Mouse (Mus musculus) hematopoietic stem cell, adult 5-6 weeks (primary cell): ENCODE data around the gene Zfpm1. TPM values are rescaled to one million over a fixed set of nuclear protein-coding genes. Genes with fewer than 3 reads are reported as not detected.

Experiments
- ATAC-seq, 2 experiments: fragments of 125-278 bp in 1 of 2; replicated peaks in 1 of 2; 2 replicates each; pipeline ENCODE4 v1.8.0; 2016 to 2017; ENCODE audit warnings: inconsistent platforms in 2 of 2, mild to moderate bottlenecking in 2 of 2, moderate number of reproducible peaks in 2 of 2, low read depth in 1 of 2, moderate TSS enrichment in 1 of 2; ENCODE audit not compliant: low FRiP score in 2 of 2, poor library complexity in 2 of 2, severe bottlenecking in 2 of 2, insufficient read depth in 1 of 2, low TSS enrichment in 1 of 2
- total RNA-seq: library from RNA; stranded (forward); fragments of 172-1452, 232-1000 nt; gene quantifications from 2 replicates; pipeline ENCODE4 v1.2.3, GENCODE M21; 2017

The Zfpm1 gene
- total RNA-seq, 1 experiment from 2014 or later = 70.4 TPM

DNA sequence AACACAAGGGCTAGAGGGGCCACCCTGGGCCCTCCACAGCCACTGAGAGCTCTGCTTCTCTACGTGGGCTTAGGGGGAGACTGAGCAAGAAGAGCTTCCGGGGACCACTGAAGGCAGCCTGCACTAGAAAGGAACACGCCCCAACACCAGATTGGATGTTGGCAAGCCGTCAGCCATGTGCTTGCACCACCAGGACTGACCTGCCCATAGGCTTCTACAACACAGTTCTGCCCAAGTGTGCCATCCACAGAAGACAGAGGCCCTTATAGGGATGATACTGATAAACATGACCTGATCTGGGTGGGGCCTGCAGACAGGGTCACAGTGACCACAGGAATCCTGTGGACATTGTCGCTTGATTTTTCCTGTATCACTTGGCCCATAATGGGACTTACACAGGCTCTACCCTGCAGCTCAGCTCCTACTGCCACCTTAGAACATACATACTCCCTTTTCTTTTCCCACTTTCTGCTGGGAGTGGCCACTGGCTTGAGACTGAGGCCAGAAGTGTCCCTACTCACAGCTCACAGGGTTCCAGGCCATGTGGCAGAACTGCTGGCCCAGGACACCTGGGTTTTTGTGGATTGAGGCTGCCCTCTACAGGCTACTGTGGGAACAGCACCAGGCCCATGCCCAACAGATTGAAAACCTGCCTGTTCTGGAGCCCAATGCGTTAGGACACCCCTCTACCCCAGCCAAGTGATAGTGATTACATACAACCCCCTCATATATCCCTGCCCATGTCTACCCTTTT lies 51.0 kb downstream of the Zfpm1 start:
- peak; percentile 55 to 56; a peak in 3 of 4 replicates for ATAC-seq

DNA sequence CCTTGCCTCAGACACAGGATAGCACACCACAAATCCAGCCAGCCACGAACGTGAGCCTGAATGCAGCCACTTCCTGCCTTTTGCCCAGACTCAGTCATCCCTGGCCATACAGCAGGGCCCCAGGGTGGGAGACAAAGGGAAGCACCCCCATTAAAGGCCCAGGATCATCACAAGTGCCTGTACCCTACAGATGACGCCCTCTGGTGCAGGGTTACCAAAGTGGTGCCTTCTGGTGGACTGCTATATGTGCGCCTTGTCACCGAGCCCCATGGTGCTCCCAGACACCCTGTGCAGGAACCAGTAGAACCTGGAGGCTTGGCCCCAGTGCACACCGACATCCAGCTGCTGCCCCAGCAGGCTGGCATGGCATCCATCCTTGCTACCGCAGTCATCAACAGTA lies 51.6 kb downstream of the Zfpm1 start:
- no peak for ATAC-seq

DNA sequence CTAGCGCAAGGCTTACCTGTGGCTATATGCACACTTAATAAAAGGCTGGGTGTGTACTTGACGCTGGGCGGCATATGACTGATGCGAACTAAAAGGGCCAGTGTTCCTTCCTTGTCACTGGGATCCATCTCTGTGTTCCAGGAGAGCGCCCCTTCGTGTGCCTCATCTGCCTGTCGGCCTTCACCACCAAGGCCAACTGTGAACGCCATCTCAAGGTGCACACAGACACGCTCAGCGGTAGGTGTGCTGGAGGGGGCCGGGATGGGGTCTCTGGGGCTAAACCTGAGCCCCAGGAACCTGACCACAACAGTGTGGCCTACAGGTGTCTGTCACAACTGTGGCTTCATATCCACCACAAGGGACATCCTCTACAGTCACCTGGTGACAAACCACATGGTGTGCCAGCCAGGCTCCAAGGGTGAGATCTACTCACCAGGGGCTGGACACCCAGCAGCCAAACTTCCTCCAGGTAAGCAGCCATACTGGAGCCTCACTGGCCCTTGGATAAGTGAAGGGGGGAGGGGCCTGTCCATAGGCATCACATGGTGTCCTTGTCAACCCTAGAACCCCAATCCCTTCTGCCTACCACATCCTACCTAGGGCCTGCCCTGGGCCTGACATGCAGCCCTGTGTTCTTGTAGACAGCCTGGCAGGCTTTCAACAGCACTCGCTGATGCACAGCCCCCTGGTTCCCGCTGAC lies 53.0 kb downstream of the Zfpm1 start:
- ATAC-seq = no peak

DNA sequence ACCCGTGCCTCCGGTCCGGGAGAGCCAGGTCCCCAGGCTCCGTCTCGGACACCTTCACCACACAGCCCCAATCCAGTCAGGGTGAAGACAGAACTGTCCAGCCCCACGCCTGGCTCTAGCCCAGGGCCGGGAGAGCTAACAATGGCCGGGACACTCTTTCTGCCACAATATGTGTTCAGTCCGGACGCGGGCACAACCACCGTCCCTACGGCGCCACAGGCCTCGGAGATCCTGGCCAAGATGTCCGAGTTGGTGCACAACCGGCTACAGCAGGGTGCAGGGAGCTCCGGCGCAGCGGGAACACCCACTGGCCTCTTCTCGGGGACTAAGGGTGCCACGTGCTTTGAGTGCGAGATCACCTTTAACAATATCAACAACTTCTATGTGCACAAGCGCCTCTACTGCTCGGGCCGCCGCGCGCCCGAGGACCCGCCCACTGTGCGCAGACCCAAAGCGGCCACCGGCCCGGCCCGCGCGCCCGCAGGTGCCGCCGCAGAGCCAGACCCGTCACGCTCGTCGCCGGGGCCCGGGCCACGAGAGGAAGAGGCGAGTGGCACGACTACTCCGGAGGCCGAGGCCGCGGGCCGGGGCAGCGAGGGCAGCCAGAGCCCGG lies 53.8 kb downstream of the Zfpm1 start:
- no peak for ATAC-seq

DNA sequence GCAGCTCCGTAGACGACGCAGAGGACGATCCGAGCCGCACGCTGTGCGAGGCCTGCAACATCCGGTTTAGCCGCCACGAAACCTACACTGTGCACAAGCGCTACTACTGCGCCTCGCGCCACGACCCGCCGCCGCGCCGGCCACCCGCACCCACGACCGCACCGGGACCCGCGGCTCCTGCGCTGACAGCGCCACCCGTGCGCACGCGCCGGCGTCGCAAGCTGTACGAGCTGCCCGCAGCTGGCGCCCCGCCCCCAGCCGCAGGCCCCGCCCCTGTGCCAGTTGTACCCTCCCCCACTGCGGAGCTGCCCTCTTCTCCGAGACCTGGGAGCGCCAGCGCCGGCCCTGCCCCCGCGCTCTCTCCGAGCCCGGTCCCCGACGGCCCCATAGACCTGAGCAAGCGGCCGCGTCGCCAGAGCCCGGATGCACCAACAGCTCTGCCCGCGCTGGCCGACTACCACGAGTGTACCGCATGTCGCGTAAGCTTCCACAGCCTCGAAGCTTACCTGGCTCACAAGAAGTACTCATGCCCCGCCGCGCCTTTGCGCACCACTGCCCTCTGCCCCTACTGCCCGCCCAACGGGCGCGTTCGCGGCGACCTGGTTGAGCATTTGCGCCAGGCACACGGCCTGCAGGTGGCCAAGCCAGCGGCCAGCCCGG lies 54.4 kb downstream of the Zfpm1 start:
- no peak for ATAC-seq

DNA sequence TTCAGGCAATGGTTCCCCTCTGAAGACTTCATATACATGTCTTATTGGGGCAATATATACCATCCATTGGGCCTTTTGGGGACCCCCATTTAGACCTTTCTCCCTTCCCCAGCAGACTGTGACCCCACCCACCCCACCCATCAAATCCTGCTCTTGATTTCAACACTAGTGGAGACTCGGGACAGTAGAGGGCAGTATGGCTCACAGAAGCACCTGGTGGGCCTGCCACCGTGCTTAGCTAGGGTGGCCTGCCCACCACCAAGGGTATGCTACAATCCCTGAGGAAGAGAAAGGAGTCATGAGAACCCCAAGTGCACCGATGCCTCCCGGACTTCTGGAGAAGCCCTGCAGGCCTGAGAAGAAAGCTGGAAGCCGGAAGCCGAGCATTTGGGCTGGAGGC lies 56.9 kb downstream of the Zfpm1 start:
- ATAC-seq = no peak

GRCm38 (mm10) chr8:122340761-122341160 lies 58.8 kb downstream of the Zfpm1 start:
- no peak for ATAC-seq

- no peak for ATAC-seq
Measured at GRCm38 (mm10) chr8:122341790-122342189, 59.8 kb downstream of the Zfpm1 start.

DNA sequence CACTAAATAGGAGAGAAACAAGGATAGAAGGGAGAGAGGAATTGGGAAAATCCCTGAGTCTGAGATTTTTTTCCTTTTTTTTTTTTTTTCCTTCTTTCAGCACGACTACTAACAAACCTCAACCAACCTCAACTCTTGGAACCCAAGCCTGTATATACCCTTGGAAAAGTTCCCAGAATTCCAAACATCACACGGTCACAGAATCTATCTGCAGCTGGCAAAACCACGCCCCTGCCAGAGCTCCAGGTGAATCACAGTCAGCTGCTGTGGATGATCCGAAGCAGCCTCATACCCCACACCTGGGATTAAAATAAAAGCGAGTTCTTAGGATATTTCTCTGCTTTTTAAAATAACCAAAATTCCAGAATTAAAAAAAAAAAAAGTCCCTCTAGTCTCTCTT lies 60.4 kb downstream of the Zfpm1 start:
- ATAC-seq = no peak

DNA sequence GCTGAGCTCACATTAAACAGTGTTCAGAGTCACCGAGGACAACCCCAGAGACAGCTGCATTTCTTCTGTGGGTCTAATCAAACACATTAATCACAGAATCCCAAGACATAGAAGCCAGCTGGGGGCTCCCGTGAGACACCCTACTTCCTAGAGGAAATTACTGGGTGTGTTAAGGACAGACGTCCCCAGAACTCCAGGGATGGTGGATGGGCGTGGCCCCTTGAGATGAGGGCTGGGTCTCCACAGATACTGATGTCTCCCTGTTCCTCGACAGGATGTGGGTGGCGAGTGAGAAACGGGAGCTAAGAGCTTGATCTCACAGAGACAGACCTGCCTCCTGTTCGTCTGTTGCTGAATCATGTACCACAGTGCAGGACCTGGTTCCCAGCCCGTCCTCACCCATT lies 60.9 kb downstream of the Zfpm1 start:
- ATAC-seq = peak in 1 of 2 experiments; percentile 35; a peak in 2 of 4 replicates

DNA sequence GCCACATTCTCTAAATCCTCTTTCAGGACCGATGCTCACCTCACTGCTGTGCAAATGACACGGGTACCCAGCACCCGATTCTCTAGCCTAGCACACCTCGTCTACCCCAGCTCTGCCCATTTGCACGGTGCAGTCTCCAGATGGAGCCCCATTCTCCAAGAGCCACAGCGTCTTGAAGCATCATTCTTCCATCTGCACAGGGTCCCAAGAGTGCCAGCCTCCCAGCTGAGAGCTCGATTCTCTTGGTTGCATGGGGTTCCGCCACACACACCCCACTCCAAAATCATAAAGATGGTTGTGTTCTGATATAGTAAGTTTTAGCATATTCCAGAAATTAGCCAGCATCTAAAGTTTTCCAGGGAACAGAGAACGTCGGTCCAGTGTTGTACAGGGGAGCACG lies 61.4 kb downstream of the Zfpm1 start:
- no peak for ATAC-seq

DNA sequence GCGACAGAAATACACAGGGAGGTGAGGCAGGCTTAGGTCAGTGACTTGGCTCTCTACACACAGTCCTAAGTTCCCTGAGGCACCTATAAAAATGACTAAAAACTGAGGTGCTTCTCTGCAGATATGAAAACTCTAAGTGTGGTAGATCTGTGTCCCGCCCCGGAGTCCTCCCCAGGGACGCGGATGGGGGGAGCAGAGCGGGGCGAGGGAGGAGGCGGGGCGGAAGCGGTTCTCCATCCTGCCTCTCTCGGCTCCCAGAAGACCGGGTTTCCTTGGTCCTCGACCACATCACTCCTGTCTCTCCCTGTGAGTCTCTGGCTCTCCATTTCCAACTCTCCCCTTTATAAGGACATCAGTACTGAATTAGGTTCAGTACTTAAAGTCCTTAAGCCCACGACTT lies 61.8 kb downstream of the Zfpm1 start:
- 0 out of 4 replicates have a peak, but pooled peaks of 1 of the 2 experiments have one; percentile 24 for ATAC-seq

- ATAC-seq = no peak
Measured at GRCm38 (mm10) chr8:122344219-122344618, 62.3 kb downstream of the Zfpm1 start.

DNA sequence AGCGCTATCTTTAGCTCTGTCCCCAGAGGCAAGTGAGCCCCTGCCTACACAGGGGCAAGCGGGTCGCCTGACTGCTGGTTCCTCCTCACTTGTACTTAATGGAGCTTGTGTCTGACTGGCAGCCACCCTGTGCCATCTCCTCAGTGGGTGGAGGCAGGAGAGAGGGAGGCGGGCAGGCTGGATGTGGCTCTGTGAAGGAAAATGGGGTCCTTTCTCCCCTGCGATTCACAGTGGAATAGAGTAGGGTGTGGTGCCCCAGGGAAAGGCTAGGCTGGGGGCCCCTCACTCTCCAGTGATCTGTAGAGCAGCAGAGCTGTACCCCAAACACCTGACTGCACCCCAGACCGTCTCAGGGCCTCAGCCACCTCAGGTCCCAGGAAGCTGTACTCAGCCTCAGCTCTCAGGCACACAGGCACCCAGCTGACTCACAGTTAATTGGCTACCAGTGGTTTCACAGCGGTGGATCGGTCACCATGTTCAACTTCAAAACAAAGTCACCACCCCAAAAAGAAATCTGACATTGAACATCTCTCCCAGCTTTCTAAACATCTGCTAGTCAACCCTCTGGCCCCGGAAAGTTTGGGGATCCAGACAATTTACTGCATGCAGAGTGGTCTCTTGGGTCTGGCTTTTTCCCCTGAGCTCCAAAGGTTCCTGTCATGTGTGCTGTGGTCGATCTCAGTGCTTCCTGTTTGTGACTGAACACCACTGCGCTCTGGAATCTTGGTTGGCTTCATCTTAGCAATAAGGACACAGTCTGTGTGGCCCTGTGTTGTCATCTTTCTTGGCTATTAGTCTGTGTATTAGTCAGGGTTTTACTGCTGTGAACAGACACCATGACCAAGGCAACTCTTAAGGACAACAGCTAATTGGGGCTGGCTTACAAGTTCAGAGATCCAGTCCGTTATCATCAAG lies 63.5 kb downstream of the Zfpm1 start:
- ATAC-seq = 0 out of 4 replicates have a peak, but pooled peaks of 1 of the 2 experiments have one; percentile 9

GRCm38 (mm10) chr8:122347811-122348552 lies 66.0 kb downstream of the Zfpm1 start:
- no peak for ATAC-seq
